Mouse (Mus musculus) kidney, postnatal 10 days (tissue): Measurements from ENCODE around the gene Hnrnpll.
"Not testable (repeated sequence)": the region's sequence is repeated elsewhere in the genome, so short reads cannot be mapped to it uniquely, and the experiment has no call there.

ENCODE experiments used
- DNase-seq: peaks from one replicate; pipeline ENCODE4 v3.0.0; 2021; ENCODE audit warnings: mixed read lengths

The Hnrnpll gene

DNA sequence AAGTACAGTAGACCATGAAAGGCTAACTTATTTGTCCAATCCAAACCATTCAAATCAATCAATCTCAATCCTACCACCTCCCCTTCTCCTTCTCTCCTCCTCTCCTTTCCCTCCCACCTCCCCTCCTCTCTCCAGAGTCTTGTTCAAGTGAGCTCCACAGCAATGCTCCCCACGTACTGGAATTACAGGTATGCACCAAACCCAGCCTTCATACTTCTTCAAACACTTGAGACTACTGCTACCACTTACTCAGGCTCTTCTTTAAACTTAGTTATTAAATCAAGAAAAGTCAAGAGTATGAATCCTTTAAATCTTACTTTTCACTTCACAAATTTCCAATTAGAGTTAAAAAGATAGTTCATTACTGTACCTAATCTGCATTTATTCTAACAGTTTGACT is 3.6 kb downstream of the Hnrnpll start:
- DNase-seq = no peak

DNA sequence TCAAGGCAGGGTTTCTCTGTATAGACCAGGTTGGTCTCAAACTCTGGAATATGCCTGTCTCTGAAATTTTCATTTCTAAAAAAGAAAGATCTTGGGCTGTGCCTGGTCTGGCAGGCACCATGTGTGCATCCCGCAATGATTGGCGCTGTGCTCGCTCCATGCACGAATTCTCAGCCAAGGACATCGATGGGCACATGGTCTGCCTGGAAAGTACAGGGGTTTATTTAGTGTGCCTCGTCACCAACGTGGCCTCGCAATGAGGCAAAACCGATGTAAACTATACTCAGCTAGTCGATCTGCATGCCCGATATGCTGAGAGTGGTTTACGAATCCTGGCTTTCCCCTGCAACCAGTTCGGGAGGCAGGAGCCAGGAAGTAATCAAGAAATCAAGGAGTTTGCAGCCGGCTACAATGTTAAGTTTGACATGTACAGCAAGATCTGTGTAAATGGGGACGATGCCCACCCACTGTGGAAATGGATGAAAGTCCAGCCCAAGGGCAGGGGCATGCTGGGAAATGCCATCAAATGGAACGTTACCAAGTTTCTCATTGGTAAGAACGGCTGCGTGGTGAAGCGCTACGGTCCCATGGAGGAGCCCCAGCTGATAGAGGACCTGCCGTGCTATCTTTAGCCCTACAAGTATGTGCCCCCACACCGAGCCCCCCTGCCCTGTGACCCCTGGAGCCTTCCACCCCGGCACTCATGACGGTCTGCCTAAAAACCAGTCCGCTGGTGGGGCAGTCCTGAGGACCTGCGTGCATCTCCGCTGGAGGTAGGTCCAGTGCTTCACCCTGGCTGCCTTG is 8.0 kb downstream of the Hnrnpll start:
- DNase-seq = no peak

DNA sequence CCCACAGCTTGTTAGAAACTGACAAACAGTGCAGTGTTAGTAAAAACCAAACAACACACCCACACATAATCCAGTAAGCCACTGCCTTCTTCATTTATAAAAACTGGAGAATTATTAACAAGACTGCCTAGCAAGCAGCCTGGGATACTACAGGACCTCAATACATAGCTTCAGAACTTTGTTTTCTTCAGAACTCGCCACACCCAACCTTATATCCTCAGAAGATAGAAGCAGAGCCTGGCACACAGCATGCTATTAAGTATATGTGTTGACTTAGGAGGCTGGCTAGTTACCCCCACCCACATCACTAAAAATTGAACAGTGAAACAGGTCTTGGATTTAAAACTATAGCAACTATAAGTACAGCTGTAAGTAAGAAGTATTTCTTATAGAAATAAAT is 10.5 kb downstream of the Hnrnpll start:
- no peak for DNase-seq

DNA sequence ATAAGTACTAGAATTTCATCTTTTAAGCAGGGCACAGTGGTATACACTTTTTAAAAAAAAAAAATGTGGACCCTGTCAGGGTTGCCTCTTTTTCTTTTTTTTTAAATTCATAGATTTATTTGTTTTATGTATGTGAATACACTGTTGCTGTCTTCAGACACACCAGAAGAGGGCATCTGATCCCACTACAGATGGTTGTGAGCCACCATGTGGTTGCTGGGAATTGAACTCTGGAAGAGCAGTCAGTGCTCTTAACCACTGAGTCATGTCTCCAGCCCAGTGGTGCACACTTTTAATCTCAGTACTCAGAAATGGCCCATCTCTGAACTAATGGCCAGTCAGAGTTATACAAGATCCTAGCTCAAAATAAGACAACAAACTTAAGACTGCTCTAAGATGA is 12.8 kb downstream of the Hnrnpll start:
- DNase-seq = not testable (repeated sequence)

DNA sequence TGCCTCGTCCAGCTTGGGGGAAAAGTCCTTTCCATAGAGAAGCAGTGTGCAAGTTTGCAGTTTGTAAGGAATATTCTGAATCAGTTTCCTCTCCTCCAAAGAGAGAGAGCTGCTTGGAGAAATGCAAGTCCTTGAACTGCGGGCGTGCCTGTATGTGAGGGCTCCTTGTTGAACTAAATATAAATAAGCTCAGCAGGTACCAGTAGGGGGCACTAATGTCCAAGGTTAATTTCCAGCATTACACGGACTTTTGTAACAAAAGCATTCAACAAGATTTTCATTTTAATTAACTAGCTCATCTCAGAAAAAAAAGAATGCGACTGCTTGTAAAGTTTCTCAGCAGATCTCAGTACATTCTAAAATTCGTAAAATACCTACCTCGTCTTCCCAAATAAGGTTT is 13.9 kb downstream of the Hnrnpll start:
- peak; percentile 79 for DNase-seq

DNA sequence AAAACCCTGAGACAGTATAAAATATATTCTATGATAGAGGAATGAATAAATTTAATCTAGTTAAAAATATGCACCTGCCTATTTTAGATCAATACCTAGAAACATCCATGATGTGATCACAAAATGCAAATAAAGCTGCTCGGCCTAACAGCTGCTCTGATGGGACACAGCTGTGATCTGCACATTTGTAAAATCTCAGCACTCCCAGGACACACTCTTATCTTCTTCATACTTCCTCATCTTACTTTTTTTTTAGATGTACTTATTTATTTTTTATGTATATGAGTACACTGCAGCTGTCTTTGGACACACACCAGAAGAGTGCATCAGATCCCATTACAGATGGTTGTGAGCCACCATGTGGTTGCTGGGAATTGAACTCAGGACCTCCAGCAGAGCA is 20.4 kb downstream of the Hnrnpll start:
- no peak for DNase-seq

DNA sequence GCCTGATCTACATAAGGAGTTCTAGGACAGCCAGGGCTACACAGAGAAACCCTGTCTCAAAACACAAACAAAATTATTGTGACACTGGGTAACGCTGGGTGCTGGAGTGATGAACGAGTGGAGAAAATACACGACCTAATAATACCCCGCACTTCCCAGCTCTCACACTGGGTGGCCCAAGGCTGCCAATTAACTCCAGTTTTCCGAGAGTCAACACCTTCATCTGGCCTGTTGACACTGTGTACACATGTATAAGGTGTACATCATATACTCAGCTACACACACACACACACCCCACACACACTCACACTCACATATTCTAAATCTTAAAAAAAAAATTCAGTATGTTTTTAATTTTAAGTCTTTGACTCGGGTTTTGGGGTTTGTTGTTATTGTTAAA is 33.5 kb downstream of the Hnrnpll start:
- DNase-seq = no peak

DNA sequence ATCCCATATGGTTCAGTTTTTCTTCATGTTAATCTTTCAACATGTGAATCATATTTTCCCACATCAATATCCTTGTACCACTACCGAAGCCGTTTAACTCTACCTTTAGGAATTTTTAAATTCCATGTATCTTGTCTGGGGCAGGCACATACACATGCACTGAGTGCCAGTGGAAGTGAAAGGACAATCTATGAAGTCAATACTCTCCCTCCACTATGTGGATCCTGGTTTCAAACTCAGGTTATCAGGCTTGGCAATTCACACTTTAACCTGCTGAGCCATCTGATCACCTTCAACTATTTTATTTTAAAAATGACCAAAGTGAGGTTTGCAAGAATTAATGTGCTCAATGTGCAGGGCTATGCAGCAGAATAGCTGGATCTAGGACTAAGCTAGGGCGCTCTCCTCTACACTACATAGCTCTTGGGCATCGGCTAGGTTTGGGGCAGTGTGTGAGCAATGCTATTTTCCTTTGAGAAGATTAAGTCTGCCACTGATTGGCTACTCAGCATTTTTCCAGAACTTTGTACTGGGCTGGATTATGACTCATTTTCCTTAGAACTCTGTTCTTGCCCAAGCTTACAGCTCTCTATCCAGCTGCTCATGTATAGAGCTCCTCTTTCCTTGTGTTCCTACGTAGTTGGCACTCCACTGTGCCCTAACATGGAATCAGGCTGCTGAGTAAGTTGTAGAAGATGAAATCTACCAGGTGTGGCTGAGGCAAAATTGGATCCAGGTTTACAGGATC is 35.8 kb downstream of the Hnrnpll start:
- no peak for DNase-seq

DNA sequence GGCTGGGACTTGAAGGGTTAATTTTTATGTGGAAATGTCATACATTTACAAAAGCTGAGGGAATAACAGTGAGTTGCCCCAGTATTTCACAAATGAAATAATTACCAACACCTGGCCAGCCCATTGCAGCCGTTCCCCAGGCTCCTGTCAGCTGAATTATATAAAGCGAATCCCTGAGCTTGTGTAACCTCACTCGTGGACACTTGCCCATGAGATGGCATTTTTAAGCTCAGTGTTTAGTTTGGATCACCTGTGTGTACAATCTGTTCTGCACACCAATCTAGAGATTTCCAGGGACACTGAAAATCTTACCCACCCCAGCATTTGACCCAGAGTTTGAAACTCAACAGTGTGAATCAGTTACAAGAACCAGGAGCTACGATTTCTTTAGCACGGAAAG is 40.0 kb downstream of the Hnrnpll start:
- DNase-seq = no peak

DNA sequence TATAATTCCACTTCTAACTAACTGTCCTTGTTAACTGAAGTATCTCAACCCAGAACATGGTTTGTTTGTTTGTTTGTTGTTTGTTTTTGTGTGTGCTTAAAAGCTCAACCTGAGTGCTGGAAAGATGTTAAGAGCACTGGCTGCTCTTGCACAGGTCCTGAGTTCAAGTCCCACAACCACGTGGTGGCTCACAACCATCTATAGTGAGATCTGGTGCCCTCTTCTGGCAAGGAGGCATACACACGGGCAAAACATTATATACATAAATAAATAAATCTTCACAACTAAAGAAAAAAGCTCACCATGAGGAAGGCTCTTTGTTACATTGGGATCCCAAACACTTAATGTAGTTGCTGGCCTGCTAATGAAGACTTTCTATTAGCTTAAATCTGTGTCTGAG is 41.6 kb downstream of the Hnrnpll start:
- DNase-seq = no peak

DNA sequence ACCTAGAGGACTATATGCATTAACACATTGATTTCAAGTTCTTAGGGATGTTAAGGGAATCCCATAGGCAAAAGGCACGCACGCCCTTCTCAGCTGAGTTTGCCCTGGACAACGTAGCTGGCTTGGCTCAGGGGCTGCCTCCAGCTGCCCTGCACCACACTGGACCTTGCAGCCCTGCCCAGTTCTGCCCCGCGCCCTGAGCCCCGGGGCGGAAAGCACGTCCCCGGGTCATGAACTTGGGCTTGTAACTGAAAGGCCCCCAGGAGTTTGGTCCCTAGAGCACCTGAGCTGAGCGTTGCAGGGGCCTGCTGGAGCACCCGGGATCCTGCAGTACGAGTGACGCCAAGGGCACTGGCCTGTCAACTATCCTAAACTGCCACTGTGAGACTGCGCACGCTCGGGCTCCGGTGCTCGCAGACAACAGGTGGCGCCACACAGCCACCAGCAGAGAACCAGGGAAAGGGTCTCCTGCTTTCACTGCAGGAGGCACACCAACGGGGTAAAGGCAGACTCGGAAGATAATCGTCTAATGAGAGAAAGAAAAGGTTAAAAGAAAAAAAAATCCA is 43.1 kb downstream of the Hnrnpll start:
- peak; percentile 56 for DNase-seq

DNA sequence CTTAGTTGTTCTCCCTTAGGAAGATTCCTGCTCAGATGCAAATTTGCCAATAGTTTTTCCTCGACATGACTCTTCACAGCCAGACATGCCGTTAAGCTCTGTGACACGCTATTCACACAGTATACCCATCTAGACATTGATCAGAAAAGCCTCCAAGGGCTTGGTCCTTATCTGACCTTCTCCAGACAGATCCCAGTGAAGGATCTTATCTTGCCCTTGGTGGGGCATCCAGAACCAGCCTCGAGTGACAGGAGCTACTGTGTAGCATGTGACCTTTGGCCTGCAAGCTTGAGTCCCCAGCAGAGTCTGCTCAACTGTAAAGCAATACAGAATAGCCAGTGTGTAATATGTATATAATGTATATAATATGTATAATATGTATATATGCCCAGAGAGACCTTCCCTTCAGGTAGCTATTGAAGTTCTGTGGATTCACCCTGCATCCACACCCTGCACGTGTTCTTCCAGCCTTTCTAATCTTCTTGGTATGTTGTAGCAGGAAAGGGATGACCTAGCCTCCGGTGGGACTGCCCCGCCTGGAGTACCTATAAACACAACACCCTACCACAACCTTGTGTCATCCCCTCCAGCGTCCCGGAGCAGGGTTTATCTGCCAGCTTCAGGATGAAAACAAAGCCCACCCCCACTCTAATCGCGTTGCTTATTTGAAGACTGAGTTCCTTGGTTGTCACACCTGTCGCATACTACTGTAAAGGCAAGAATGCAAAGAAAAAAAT is 43.7 kb downstream of the Hnrnpll start:
- no peak for DNase-seq

DNA sequence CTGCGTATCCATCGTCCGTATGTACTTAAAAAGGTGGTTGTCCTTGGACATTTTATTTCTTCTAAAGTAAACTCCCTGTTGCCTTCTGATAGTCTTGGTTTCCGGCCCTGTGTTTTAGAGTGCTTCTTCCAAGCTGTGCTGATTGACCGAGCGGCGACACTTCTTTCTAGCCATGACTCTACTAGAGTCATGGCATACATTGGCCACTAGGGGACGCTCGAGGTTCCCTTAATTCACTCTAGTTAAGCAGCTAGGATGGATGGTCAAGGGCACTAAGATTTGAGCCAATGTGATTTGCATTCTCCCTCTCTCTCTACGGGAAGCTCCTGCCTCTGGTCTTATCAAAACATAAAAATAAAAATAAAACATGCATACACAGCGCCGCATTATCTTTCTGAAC is 44.7 kb downstream of the Hnrnpll start:
- peak; percentile 75 for DNase-seq

DNA sequence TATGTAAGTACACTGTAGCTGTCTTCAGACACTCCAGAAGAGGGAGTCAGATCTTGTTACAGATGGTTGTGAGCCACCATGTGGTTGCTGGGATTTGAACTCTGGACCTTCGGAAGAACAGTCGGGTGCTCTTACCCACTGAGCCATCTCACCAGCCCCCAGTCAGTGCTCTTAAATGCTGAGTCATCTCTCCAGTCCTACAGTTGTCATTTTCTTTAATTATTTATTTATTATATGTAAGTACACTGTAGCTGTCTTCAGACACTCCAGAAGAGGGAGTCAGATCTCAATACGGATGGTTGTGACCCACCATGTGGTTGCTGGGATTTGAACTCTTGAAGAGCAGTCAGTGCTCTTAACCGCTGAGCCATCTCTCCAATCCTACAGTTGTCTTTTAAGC is 45.7 kb downstream of the Hnrnpll start:
- DNase-seq = not testable (repeated sequence)

DNA sequence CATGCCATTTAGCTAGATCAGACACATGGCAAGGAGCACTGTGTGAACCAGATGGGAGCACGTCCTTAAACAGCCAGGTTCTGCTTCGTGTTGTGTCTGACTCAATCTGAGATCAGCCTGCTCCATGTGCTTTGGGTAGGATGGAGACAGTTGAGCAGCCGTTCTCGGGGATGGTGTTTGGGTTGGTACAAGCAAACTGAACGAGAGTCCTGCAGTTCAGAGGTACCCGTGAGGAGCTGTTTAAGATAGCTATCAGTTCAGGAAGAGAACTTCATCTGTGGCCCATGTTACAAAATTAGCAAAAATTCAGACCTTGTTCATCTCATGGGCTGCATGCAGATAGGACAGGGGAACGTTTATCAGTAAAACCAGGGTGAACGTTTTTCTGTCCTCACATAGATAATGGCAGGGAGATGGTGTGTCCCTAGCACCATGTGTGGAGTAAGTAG is 47.7 kb downstream of the Hnrnpll start:
- no peak for DNase-seq

DNA sequence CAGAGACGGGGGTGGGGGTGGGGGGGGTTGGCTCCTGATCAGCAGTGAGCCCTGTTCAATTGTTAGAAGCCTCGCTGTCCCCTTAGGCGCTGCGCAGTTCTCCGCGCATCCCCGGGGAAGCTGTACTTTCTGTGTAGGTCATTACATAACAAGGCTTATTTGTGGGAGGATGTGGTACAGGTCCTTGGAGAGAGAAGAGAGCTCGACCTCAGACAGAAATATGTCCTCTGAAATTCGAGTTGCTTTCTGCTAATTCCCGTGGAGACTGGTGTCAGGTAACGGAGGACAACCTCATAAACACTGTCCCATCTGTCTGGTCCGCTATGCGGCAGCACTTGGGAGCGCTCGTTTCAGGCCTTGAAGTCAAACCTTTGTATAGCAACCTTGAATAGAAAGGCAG is 52.2 kb downstream of the Hnrnpll start:
- DNase-seq = no peak

DNA sequence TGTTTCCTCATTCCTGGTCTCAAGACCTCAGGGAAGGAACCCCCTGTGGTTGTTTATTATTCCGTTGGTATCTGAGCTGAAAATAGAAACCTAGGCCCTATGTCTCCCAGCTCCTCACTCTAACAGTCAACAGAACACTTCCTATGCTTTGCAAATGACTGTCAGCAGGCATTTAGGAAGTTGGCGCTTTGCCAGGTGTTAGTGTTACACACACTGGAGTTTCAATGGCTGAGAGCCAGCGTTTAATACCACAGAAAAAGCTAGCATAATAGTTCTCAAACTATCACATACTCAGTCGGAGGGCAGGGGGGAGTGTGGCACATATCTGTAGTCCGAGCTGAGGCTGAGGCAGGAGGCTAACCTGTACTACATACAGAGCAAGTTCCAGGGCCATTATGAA is 53.3 kb downstream of the Hnrnpll start:
- DNase-seq = peak; percentile 87

DNA sequence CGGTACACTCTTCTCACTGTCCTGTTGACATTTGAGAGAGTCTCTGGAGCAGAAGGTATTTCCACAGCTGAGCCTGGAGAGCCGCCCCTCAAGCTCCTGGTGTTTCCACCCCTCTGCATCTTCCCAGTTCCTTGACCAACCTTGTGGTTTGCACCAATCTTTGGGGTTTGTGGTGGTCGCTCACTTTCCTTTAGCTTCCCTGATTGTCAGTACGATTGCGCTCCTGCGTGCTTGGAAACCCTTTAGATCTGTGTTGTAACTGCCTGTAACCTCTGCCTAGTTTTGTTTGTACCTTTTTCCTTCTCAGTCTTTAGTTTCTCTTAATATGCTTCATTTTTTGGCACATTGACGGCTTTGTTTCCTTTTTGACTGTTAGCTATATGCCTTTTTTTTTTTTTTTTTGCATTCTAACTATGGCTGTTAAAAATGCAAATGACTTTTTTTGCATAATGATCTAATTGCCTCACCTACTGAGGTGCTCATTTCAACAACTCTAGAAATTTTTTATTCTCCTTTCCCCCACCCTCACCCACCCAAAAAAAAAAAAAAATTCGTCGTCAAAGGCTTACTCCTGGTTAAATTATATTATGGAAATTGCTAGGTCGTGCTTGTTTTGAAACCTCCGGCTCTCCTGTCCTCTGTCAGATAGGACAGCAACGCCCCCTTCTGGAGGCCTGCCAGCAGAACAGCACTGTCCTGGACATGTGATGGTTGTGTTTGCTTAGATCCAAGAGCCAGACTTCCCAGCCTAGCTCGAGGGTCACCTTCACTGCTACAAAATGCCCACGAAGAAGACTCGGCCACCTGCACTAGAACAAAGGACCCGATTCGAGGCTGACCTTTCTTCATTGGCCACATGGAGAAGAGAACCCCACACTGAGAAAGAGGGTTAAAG is 57.5 kb downstream of the Hnrnpll start:
- DNase-seq = peak; percentile 82

DNA sequence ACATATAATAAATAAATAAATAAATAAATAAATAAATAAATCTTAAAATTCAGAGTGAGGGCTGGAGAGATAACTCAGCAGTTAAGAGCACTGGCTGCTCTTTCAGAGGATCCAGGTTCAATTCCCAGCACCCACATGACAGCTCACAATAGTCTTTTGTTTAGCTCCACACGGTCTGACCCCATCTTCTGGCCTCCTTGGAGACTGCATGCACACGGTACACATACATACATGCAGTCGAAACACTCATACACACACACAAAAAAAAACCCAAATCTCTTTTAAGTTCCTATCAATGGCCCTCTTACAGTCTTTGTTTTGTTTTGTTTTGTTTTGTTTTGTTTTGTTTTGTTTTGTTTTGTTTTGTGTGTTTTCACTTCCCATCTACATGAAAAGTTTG is 58.3 kb downstream of the Hnrnpll start:
- DNase-seq = not testable (repeated sequence)

DNA sequence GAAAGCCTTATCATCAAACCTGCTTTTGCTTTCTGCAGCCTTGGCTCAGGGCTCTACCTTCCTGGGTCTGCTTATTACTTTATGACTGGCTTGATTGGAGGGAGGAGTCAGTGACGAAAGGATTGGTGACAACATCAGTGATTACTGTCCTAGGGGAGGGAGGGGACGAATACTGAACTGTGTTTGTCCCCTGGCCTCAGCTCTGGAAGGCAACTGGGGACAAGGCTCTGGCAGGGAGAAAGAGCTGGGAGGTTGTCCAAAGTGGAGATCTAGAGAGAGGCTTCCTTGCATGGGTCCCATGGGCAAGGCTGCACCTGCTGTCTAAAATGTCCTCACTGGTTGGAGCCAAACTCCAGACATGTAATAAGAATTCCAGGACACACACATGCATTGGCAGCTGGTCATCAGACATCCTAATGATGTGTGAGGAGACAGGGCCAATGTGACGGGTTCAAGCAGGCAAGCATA is 59.7 kb downstream of the Hnrnpll start:
- no peak for DNase-seq

DNA sequence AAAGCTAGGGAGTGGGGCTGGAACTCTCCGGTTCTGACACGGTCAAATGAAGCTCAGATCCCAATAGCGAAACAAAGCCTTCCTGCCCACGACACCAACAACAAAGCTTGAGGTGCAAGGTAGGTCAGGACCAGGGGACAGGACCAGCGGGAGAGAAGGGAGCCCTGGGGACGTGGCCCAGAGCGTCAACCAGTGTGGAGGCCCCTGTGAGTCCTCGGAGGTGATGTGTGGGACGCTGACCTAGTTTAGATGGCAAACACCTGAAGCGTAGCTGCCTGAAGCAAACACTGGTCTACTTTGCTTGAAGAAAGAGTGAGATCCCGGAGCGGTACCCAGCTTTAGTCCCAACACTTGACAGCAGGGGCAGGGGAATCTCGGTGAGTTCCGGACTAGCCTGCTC is 62.5 kb downstream of the Hnrnpll start:
- DNase-seq = no peak

DNA sequence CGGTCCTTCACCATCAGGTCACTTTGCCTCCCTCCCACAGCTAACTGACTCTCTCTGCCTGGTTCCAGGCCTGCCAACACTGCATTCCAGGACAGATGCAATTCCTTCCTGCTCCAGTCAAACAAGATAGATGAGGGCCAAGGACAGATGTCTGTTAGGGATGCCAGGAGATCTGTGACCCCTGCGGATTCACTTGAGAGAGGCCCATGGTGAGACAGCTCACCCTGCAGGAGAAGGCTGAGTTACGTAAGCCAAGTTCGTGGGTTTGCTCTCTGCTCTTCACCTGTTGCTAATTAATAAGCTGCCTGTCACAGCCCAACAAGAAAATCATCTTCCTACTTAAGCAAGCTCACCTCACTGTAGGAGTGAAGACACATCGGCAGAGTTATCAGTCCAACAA is 63.1 kb downstream of the Hnrnpll start:
- no peak for DNase-seq
